Comparison of ENCODE assay signal across 10 mouse cellular contexts in the genomic region with DNA sequence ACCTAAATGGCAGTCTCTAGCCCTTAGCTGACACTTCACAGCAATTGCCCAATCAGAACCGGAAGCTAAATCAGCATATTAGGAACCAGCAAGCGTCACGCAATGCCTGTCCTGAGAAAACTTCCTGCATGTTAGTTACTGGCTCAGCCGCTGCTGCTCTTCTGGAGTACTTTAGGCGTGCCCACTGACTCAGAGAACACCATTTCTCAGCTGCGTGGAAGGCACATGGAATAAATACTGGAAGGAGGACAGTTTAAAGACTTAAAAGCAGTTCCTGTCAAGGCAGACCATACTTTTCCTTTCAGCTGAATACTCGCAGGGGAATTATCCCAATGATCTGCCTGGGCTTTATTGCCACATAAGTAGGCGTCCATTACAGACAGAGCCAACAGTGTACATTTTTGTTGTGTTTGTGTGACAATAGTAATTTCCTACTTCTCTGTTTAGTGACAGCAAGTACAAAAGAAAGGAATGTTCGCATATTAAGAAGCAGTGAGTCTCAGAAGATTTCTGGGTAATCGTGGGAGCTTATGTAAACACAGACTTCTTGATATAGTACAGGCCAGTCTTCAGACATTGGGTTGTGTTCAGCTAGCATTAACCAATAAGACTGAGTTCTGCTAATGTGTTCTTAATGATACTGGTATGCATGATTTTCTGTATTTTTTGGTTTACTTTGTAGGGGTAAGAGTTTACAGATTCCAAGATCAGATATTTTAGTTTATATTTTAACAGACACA.
DNase-seq lines count a peak whose midpoint lies in the region; ATAC-seq and TF ChIP-seq lines count a peak whose summit lies in the region.
"Had no signal": no experiment of that assay in that cellular context is flagged by ENCODE, and none has a peak within 500 bp of the region (broad histone marks: within the 10 kb centered on the region; RNA-seq: fewer than 3 reads in every experiment).

No protein-coding gene starts in this region.

- intact Hi-C loops in gastrocnemius, postnatal 14 days (cut with DNase I; ENCODE audit: low total_unique reads): no loop called here

- H3K9me3 ChIP-seq in hindbrain, embryonic 14.5 days (ENCODE audit: control insufficient read depth, low read length): no peaks in the 10 kb centered on the region
- H3K9me3 ChIP-seq in hindbrain, embryonic 12.5 days (replicated peaks): no peaks in the 10 kb centered on the region
- H3K9me3 ChIP-seq: embryonic facial prominence, embryonic 13.5 days; liver, embryonic 13.5 days had no signal

- no peak overlapping the region for H3K4me2 ChIP-seq in hindbrain, embryonic 14.5 days (replicated peaks)
- H3K4me2 ChIP-seq in hindbrain, embryonic 12.5 days (replicated peaks): no peak overlapping the region
- peak overlapping the region; percentile 55 for H3K4me2 ChIP-seq in myocyte (ENCODE audit: low read depth)
- H3K4me2 ChIP-seq: embryonic facial prominence, embryonic 13.5 days; liver, embryonic 13.5 days had no signal

- H3K4me3 ChIP-seq in hindbrain, embryonic 14.5 days (replicated peaks; ENCODE audit: low read length): no peak overlapping the region
- no peak overlapping the region for H3K4me3 ChIP-seq in hindbrain, embryonic 12.5 days
- no peak overlapping the region for H3K4me3 ChIP-seq in myocyte
- H3K4me3 ChIP-seq: embryonic facial prominence, embryonic 13.5 days; liver, embryonic 13.5 days had no signal

- H3K4me1 ChIP-seq in hindbrain, embryonic 14.5 days (replicated peaks; ENCODE audit: control insufficient read depth, insufficient read depth, low read length): no peaks in the 10 kb centered on the region
- H3K4me1 ChIP-seq in hindbrain, embryonic 12.5 days: 0 out of 2 replicates have a peak, but pooled peaks cover 3% of the 10 kb centered on the region
- H3K4me1 ChIP-seq: embryonic facial prominence, embryonic 13.5 days; liver, embryonic 13.5 days had no signal

- no peak overlapping the region for H3ac ChIP-seq in myocyte (ENCODE audit: control insufficient read depth, insufficient read length)

- peak overlapping the region; percentile 20; the same call in 1 of the 2 replicates for H3K27ac ChIP-seq in hindbrain, embryonic 14.5 days
- H3K27ac ChIP-seq in hindbrain, embryonic 12.5 days: no peak overlapping the region; the same call in 1 of the 2 replicates
- H3K27ac ChIP-seq: embryonic facial prominence, embryonic 13.5 days; liver, embryonic 13.5 days had no signal

- H3K36me3 ChIP-seq in hindbrain, embryonic 14.5 days (replicated peaks; ENCODE audit: control insufficient read depth, insufficient read depth): no peaks in the 10 kb centered on the region
- no peaks in the 10 kb centered on the region for H3K36me3 ChIP-seq in hindbrain, embryonic 12.5 days
- no peaks in the 10 kb centered on the region for H3K36me3 ChIP-seq in myocyte (ENCODE audit: control insufficient read depth, insufficient read depth)
- H3K36me3 ChIP-seq: embryonic facial prominence, embryonic 13.5 days; liver, embryonic 13.5 days had no signal

- H3K9ac ChIP-seq in hindbrain, embryonic 14.5 days: no peak overlapping the region
- no peak overlapping the region for H3K9ac ChIP-seq in hindbrain, embryonic 12.5 days
- H3K9ac ChIP-seq: embryonic facial prominence, embryonic 13.5 days; liver, embryonic 13.5 days had no signal

- TF ChIP-seq POLR2A in myocyte (IDR thresholded peaks at IDR 0.05; ENCODE audit: insufficient read length, low read depth): peak; percentile 17

- H3K27me3 ChIP-seq in hindbrain, embryonic 14.5 days (ENCODE audit: control insufficient read depth, insufficient read depth, low read length): no peaks in the 10 kb centered on the region
- H3K27me3 ChIP-seq in hindbrain, embryonic 12.5 days: no peaks in the 10 kb centered on the region
- H3K27me3 ChIP-seq in myocyte (ENCODE audit: control insufficient read depth, insufficient read depth, insufficient read length): no peaks in the 10 kb centered on the region
- H3K27me3 ChIP-seq: embryonic facial prominence, embryonic 13.5 days; liver, embryonic 13.5 days had no signal

- no peak for DNase-seq in hindbrain, embryonic 14.5 days (ENCODE audit: low spot score)
- DNase-seq in gastrocnemius, postnatal 14 days: peak; percentile 15
- DNase-seq in kidney, adult 18-20 months: peak; percentile 18
- no peak for DNase-seq in testis, postnatal 10 days (ENCODE audit: low spot score)
- no peak for DNase-seq in cerebellum, adult 8-10 months
- DNase-seq in thymus, postnatal 25 days: no peak
- DNase-seq: liver, embryonic 13.5 days had no signal

- no peak for ATAC-seq in hindbrain, embryonic 14.5 days (ENCODE audit: low FRiP score)
- ATAC-seq in hindbrain, embryonic 12.5 days (ENCODE audit: low FRiP score): no peak

- 66% methylated on average over 10 of the region's 10 CpGs for WGBS in hindbrain, embryonic 14.5 days
- 74% methylated on average over 10 of the region's 10 CpGs for WGBS in hindbrain, embryonic 12.5 days

- peaks cover 4% of the 10 kb centered on the region for H3K79me2 ChIP-seq in myocyte (ENCODE audit: control insufficient read depth, insufficient read depth)

TF ChIP-seq in myocyte, 11 proteins besides CTCF, POLR2A, EP300 and RAD21:
- 0 out of 2 replicates have a peak, but pooled peaks have one; percentile 59 for TF ChIP-seq CEBPB (IDR thresholded peaks at IDR 0.05; ENCODE audit: insufficient read depth, poor library complexity, severe bottlenecking)
- no peak for TF ChIP-seq REST (IDR thresholded peaks at IDR 0.05; ENCODE audit: insufficient read depth, insufficient read length)

Comparison
In these comparisons a context has a peak if more than half of its experiments do, and no peak if none do; other contexts are left out.
1. DNase-seq: peak in gastrocnemius, postnatal 14 days (single experiment) and kidney, adult 18-20 months (single experiment); none in hindbrain, embryonic 14.5 days (single experiment), testis, postnatal 10 days (single experiment), cerebellum, adult 8-10 months (single experiment) and thymus, postnatal 25 days (single experiment).